Mouse (Mus musculus): ENCODE measurements around the gene Tuba1c. TPM values are rescaled to one million over a fixed set of nuclear protein-coding genes. Genes with fewer than 3 reads are reported as not detected.

The Tuba1c gene
- polyA plus RNA-seq, 1 experiment from 2014 or later = 41.4 TPM

DNA sequence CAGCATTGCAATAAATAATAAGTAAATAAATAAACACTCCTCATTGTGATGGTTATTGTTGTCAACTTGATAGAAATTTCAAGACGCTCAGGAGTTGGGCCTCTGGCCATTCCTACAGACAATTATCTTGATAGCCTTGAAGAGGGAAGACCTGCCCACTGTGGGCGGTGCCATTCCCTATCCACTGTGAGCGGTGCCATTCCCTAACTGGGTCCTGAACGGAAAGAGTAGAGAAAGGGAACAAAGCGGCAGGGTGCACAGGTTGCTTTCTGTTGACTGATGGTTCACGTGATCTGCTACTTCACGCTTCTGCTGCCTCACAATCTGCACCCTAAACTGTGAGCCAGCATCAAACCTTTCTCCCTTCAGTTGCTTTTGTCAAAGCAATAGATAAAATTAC, 8.4 kb upstream of the Tuba1c start:
- Histone ChIP-seq H3K4me2 (replicated peaks) (no peak overlapping the region), H3K4me1 (replicated peaks) (peaks cover 8% of the 10 kb centered on the region), H3K36me3 (no peaks in the 10 kb centered on the region), H3K9ac (replicated peaks) (no peak overlapping the region), H3K27ac (no peak overlapping the region), H3K4me3 (replicated peaks) (no peak overlapping the region), H3K27me3 (no peaks in the 10 kb centered on the region), H3K9me3 (no peaks in the 10 kb centered on the region)
- no peak for ATAC-seq
- WGBS = 96% methylated on average over 7 of the region's 7 CpGs

DNA sequence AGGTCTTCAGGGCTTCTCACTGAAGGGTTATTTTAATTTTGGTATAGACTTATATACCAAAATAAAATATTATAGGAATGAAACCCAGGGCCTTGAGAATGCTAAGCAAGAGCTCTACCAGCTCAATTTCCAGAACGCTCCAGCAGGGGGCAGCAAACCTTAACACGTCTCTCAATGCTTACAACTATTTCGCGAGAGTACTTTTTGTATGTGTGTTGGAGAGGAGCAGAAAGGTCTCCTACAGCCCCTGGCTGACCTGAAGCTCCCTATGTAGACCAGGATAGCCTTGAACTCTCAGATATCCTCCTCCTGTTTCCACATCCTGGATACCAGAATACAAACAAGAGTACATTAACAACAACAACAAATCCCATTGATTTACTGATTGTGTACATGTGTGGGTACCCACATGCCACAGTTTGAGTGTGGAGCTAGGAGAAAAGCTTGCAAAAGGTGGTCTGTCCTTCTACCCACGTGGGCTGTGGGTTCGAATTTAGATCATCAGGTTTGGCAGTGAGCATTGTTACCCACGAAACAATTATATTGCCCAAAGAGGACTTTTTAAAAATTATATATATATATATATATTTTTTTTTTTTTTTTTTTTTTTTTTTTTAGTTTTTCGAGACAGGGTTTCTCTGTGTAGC, 4.9 kb upstream of the Tuba1c start:
- ATAC-seq = no peak
- WGBS = 19% methylated on average over 7 of the region's 8 CpGs
- Histone ChIP-seq H3K4me3 (replicated peaks) (no peak overlapping the region), H3K9ac (replicated peaks) (no peak overlapping the region), H3K4me1 (replicated peaks) (peaks cover 9% of the 10 kb centered on the region), H3K36me3 (no peaks in the 10 kb centered on the region), H3K27ac (no peak overlapping the region), H3K27me3 (peaks cover 6% of the 10 kb centered on the region), H3K4me2 (replicated peaks) (no peak overlapping the region), H3K9me3 (no peaks in the 10 kb centered on the region)

- ATAC-seq = no peak
Measured at GRCm38 (mm10) chr15:99025414-99025813, 4.3 kb upstream of the Tuba1c start.

GRCm38 (mm10) chr15:99026259-99026658, 3.4 kb upstream of the Tuba1c start:
- peaks cover 18% of the 10 kb centered on the region for H3K4me1 ChIP-seq (replicated peaks)
- H3K9ac ChIP-seq (replicated peaks) = no peak overlapping the region
- peaks cover 19% of the 10 kb centered on the region for H3K27me3 ChIP-seq
- no peak overlapping the region for H3K27ac ChIP-seq
- no peaks in the 10 kb centered on the region for H3K36me3 ChIP-seq
- no peak overlapping the region for H3K4me3 ChIP-seq (replicated peaks)
- H3K4me2 ChIP-seq (replicated peaks) = no peak overlapping the region
- 51% methylated on average over 4 of the region's 4 CpGs for WGBS
- no peak for ATAC-seq
- H3K9me3 ChIP-seq = no peaks in the 10 kb centered on the region

More at GRCm38 (mm10) chr15:99025414-99025813, 4.3 kb upstream of the Tuba1c start:
- H3K4me2 ChIP-seq (replicated peaks) = no peak overlapping the region
- no peak overlapping the region for H3K27ac ChIP-seq
- H3K36me3 ChIP-seq = no peaks in the 10 kb centered on the region
- no peaks in the 10 kb centered on the region for H3K9me3 ChIP-seq
- 81% methylated on average over 13 of the region's 13 CpGs for WGBS
- peaks cover 15% of the 10 kb centered on the region for H3K4me1 ChIP-seq (replicated peaks)
- no peak overlapping the region for H3K9ac ChIP-seq (replicated peaks)
- H3K4me3 ChIP-seq (replicated peaks) = no peak overlapping the region
- peaks cover 12% of the 10 kb centered on the region for H3K27me3 ChIP-seq

DNA sequence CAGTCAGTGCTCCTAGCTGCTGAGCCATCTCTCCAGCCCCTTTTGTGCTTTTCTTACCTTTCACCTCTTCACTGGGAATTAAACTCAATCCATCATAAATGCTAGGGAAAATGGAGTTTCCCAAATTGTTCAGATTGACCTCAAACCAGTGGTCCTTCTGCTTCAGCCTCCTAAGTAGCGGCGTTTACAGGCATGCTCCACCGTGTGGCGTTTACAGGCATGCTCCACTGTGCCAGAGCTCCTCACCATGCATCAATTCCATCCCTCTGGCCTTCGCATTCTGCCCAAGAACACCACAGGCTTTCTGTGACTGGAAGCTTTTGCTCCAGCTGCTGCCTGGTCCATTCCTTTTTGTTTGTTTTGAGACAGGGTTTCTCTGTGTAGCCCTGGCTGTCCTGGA, 2.6 kb upstream of the Tuba1c start:
- Histone ChIP-seq H3K4me2 (replicated peaks) (no peak overlapping the region), H3K36me3 (no peaks in the 10 kb centered on the region), H3K9ac (replicated peaks) (no peak overlapping the region), H3K27me3 (peaks cover 21% of the 10 kb centered on the region), H3K4me1 (replicated peaks) (peaks cover 21% of the 10 kb centered on the region), H3K27ac (no peak overlapping the region), H3K9me3 (no peaks in the 10 kb centered on the region), H3K4me3 (replicated peaks) (no peak overlapping the region)
- WGBS = 77% methylated on average over 5 of the region's 5 CpGs
- ATAC-seq = no peak

DNA sequence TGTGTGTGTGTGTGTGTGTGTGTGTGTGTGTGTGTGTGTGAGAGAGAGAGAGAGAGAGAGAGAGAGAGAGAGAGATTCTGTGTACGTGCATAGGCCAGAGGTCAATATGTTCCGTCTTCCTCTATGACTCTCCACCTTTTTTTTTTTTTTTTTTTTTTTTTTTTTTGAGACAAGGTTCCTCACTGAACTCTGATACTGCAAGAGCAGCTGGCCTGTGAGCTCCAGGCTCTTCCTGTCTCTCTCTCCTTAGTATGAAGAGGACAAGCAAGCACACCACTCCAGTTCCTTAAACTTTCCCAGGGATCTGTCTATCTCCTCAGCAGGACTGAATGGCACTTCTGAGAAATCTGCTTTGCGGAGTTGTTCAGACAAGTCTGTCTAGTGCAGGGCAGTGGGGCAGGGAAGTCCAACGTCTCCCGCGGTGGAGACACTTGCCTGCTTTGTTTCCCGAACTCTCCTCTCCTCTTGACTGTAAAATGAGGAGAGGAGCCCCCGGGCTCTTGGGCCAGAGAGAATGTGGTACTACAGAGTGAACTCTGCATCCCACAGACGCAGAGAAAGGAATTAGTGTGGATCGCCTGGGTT, 725 bp upstream of the Tuba1c start:
- WGBS = 2% methylated on average over 10 of the region's 10 CpGs
- no peak overlapping the region for H3K27ac ChIP-seq
- peaks cover 21% of the 10 kb centered on the region for H3K27me3 ChIP-seq
- peak overlapping the region; percentile 74 for H3K4me2 ChIP-seq (replicated peaks)
- peak overlapping the region; percentile 43 for H3K4me3 ChIP-seq (replicated peaks)
- peak overlapping the region; percentile 54; the same call in 1 of the 2 replicates for H3K9ac ChIP-seq (replicated peaks)
- no peaks in the 10 kb centered on the region for H3K9me3 ChIP-seq
- H3K36me3 ChIP-seq = no peaks in the 10 kb centered on the region
- peaks cover 28% of the 10 kb centered on the region for H3K4me1 ChIP-seq (replicated peaks)
- no peak for ATAC-seq

- ATAC-seq = no peak; the same call in 1 of the 2 replicates
- WGBS = 15% methylated on average over 26 of the region's 26 CpGs
Measured at GRCm38 (mm10) chr15:99030585-99031387, 1.1 kb downstream of the Tuba1c start.

GRCm38 (mm10) chr15:99031388-99031675, 1.6 kb downstream of the Tuba1c start:
- H3K9ac ChIP-seq (replicated peaks) = no peak overlapping the region
- H3K4me3 ChIP-seq (replicated peaks) = peak overlapping the region; percentile 43
- WGBS = 87% methylated on average over 4 of the region's 4 CpGs
- no peak overlapping the region for H3K27ac ChIP-seq
- peaks cover 2% of the 10 kb centered on the region; the same call in 1 of the 2 replicates for H3K36me3 ChIP-seq
- no peaks in the 10 kb centered on the region for H3K9me3 ChIP-seq
- peaks cover 28% of the 10 kb centered on the region for H3K4me1 ChIP-seq (replicated peaks)
- peak overlapping the region; percentile 74 for H3K4me2 ChIP-seq (replicated peaks)
- no peak for ATAC-seq
- peaks cover 21% of the 10 kb centered on the region for H3K27me3 ChIP-seq

More at GRCm38 (mm10) chr15:99030585-99031387, 1.1 kb downstream of the Tuba1c start:
- peak overlapping the region; percentile 54 for H3K9ac ChIP-seq (replicated peaks)
- H3K4me1 ChIP-seq (replicated peaks) = peaks cover 28% of the 10 kb centered on the region
- peak overlapping the region; percentile 74 for H3K4me2 ChIP-seq (replicated peaks)
- H3K4me3 ChIP-seq (replicated peaks) = peak overlapping the region; percentile 43
- peaks cover 21% of the 10 kb centered on the region for H3K27me3 ChIP-seq
- H3K9me3 ChIP-seq = no peaks in the 10 kb centered on the region
- no peaks in the 10 kb centered on the region for H3K36me3 ChIP-seq
- H3K27ac ChIP-seq = no peak overlapping the region

DNA sequence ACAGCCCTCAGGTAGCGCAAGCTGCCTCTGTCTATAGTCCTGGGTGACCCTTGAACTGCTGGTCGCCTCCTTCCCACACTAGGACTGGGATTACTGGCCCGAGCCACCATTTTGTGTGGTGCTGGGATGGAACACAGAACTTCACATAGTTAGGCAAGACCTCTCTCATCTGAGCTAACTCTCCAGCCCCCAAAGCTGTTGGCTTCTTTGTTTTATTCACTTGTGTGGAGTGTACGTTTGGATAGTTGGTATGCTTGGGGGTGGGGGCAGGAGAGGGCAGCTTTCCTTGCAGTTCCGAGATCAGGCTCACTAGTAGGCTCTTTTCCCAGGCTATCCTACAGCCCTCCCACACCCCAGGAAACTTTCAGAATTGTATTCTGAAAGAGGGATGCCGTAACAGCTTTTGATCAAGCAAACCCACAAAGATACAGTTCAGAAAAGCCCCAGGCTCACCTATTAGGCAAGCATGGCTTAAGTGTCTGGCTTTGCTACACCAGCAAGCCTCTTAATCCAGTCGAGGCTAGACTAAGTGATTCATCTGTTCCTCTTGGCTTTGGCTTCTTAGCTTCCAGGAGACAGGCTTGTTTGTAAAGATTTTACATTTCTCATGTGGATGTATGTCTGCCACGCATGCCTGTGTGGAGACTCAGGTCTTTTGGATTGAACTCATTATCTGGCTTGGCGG, 2.5 kb downstream of the Tuba1c start:
- Histone ChIP-seq H3K27me3 (peaks cover 21% of the 10 kb centered on the region), H3K36me3 (peaks cover 5% of the 10 kb centered on the region; the same call in 1 of the 2 replicates), H3K9me3 (no peaks in the 10 kb centered on the region), H3K4me2 (replicated peaks) (peak overlapping the region; percentile 74), H3K9ac (replicated peaks) (no peak overlapping the region), H3K4me3 (replicated peaks) (no peak overlapping the region), H3K4me1 (replicated peaks) (peaks cover 28% of the 10 kb centered on the region), H3K27ac (no peak overlapping the region)
- ATAC-seq = no peak
- WGBS = 75% methylated on average over 9 of the region's 9 CpGs

GRCm38 (mm10) chr15:99032726-99033250, 3.1 kb downstream of the Tuba1c start:
- Histone ChIP-seq H3K27ac (no peak overlapping the region), H3K27me3 (peaks cover 21% of the 10 kb centered on the region), H3K36me3 (peaks cover 5% of the 10 kb centered on the region; the same call in 1 of the 2 replicates), H3K9ac (replicated peaks) (no peak overlapping the region), H3K9me3 (no peaks in the 10 kb centered on the region), H3K4me3 (replicated peaks) (no peak overlapping the region), H3K4me2 (replicated peaks) (peak overlapping the region; percentile 74; the same call in 1 of the 2 replicates), H3K4me1 (replicated peaks) (peaks cover 28% of the 10 kb centered on the region)
- 79% methylated on average over 7 of the region's 7 CpGs for WGBS
- ATAC-seq = no peak

DNA sequence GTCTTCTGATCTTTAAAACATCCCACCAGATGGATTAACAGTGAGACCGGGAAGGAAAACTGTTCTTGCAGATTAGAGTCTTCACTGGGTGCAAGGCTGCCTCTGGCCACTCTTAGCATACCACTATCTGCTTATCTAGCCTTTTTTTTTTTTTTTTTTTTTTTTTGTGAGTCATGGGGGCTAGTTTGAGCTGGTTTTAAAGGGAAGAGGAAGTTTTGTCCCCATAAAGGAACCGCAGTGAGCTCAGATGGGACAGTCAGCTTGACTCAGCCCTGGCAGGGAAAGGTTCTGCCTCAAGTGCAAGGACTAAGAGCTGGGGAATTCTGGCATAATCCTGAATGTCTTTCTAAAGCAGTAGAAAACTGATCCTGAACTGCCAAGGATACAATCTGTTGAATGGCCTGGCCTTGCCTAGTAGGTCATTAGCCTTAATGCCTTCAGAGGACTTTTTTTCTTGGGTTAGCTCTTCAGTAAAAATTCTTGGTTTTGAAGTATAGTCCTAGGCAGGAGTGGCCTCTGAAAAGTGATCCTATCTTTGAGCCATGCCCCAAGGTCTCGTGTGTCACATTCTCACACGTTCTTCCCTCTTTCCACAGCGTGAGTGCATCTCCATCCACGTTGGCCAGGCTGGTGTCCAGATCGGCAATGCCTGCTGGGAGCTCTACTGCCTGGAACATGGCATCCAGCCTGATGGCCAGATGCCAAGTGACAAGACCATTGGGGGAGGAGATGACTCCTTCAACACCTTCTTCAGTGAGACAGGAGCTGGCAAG, 4.0 kb downstream of the Tuba1c start:
- Histone ChIP-seq H3K4me3 (replicated peaks) (no peak overlapping the region), H3K4me1 (replicated peaks) (peaks cover 28% of the 10 kb centered on the region), H3K27ac (no peak overlapping the region), H3K9ac (replicated peaks) (no peak overlapping the region), H3K27me3 (peaks cover 21% of the 10 kb centered on the region), H3K4me2 (replicated peaks) (no peak overlapping the region), H3K36me3 (peaks cover 5% of the 10 kb centered on the region; the same call in 1 of the 2 replicates), H3K9me3 (no peaks in the 10 kb centered on the region)
- 90% methylated on average over 7 of the region's 7 CpGs for WGBS
- ATAC-seq = no peak

Data from midbrain, embryonic 13.5 days (tissue).